Mouse (Mus musculus): ENCODE data around the gene Dnah11. TPM values are rescaled to one million over a fixed set of nuclear protein-coding genes. Genes with fewer than 3 reads are reported as not detected.

The Dnah11 gene
- polyA plus RNA-seq, 1 experiment: not detected

- Histone ChIP-seq H3K4me1 (ENCODE audit: control insufficient read depth, insufficient read depth, low read length) (no peaks in the 10 kb centered on the region), H3K27ac (ENCODE audit: insufficient read depth, low read depth, low read length) (no peak overlapping the region), H3K4me3 (ENCODE audit: insufficient read depth, low read length) (no peak overlapping the region)
- TF ChIP-seq CTCF (IDR thresholded peaks at IDR 0.05; ENCODE audit: low read depth, low read length) (no peak), POLR2A (IDR thresholded peaks at IDR 0.05; ENCODE audit: borderline replicate concordance, low read depth, low read length) (no peak)
Measured at GRCm38 (mm10) chr12:117884627-117885026, 314.2 kb downstream of the Dnah11 start.

GRCm38 (mm10) chr12:117878341-117878740 lies 320.5 kb downstream of the Dnah11 start:
- H3K4me1 ChIP-seq (ENCODE audit: control insufficient read depth, insufficient read depth, low read length): no peaks in the 10 kb centered on the region
- no peak overlapping the region for H3K4me3 ChIP-seq (ENCODE audit: insufficient read depth, low read length)
- TF ChIP-seq CTCF (IDR thresholded peaks at IDR 0.05; ENCODE audit: low read depth, low read length) (no peak), POLR2A (IDR thresholded peaks at IDR 0.05; ENCODE audit: borderline replicate concordance, low read depth, low read length) (no peak)
- no peak overlapping the region for H3K27ac ChIP-seq (ENCODE audit: insufficient read depth, low read depth, low read length)

- peaks cover 17% of the 10 kb centered on the region for H3K4me1 ChIP-seq (ENCODE audit: control insufficient read depth, insufficient read depth, low read length)
- no peak overlapping the region for H3K27ac ChIP-seq (ENCODE audit: insufficient read depth, low read depth, low read length)
- TF ChIP-seq CTCF (IDR thresholded peaks at IDR 0.05; ENCODE audit: low read depth, low read length) (no peak), POLR2A (IDR thresholded peaks at IDR 0.05; ENCODE audit: borderline replicate concordance, low read depth, low read length) (no peak)
- H3K4me3 ChIP-seq (ENCODE audit: insufficient read depth, low read length): no peak overlapping the region
Measured at GRCm38 (mm10) chr12:117872265-117872664, 326.6 kb downstream of the Dnah11 start.

- peak overlapping the region; percentile 79 for H3K27ac ChIP-seq (ENCODE audit: insufficient read depth, low read depth, low read length)
- H3K4me3 ChIP-seq (ENCODE audit: insufficient read depth, low read length): no peak overlapping the region
- peaks cover 31% of the 10 kb centered on the region for H3K4me1 ChIP-seq (ENCODE audit: control insufficient read depth, insufficient read depth, low read length)
- TF ChIP-seq CTCF (IDR thresholded peaks at IDR 0.05; ENCODE audit: low read depth, low read length): no peak
- TF ChIP-seq POLR2A (IDR thresholded peaks at IDR 0.05; ENCODE audit: borderline replicate concordance, low read depth, low read length): no peak
Measured at GRCm38 (mm10) chr12:117867708-117868564, 330.9 kb downstream of the Dnah11 start.

GRCm38 (mm10) chr12:117862655-117863054 lies 336.2 kb downstream of the Dnah11 start:
- H3K27ac ChIP-seq (ENCODE audit: insufficient read depth, low read depth, low read length): no peak overlapping the region
- no peak for TF ChIP-seq CTCF (IDR thresholded peaks at IDR 0.05; ENCODE audit: low read depth, low read length)
- TF ChIP-seq POLR2A (IDR thresholded peaks at IDR 0.05; ENCODE audit: borderline replicate concordance, low read depth, low read length): no peak
- peaks cover 27% of the 10 kb centered on the region for H3K4me1 ChIP-seq (ENCODE audit: control insufficient read depth, insufficient read depth, low read length)
- no peak overlapping the region for H3K4me3 ChIP-seq (ENCODE audit: insufficient read depth, low read length)

- Histone ChIP-seq H3K27ac (ENCODE audit: insufficient read depth, low read depth, low read length) (peak overlapping the region; percentile 38), H3K4me1 (ENCODE audit: control insufficient read depth, insufficient read depth, low read length) (peaks cover 13% of the 10 kb centered on the region), H3K4me3 (ENCODE audit: insufficient read depth, low read length) (no peak overlapping the region)
- TF ChIP-seq CTCF (IDR thresholded peaks at IDR 0.05; ENCODE audit: low read depth, low read length) (no peak), POLR2A (IDR thresholded peaks at IDR 0.05; ENCODE audit: borderline replicate concordance, low read depth, low read length) (no peak)
Measured at GRCm38 (mm10) chr12:117861249-117861648, 337.6 kb downstream of the Dnah11 start.

- Histone ChIP-seq H3K4me3 (ENCODE audit: insufficient read depth, low read length) (no peak overlapping the region), H3K4me1 (ENCODE audit: control insufficient read depth, insufficient read depth, low read length) (peaks cover 9% of the 10 kb centered on the region), H3K27ac (ENCODE audit: insufficient read depth, low read depth, low read length) (peak overlapping the region; percentile 50)
- TF ChIP-seq POLR2A (IDR thresholded peaks at IDR 0.05; ENCODE audit: borderline replicate concordance, low read depth, low read length) (no peak), CTCF (IDR thresholded peaks at IDR 0.05; ENCODE audit: low read depth, low read length) (no peak)
Measured at GRCm38 (mm10) chr12:117860840-117861239, 338.0 kb downstream of the Dnah11 start.

- TF ChIP-seq CTCF (IDR thresholded peaks at IDR 0.05; ENCODE audit: low read depth, low read length): no peak
- TF ChIP-seq POLR2A (IDR thresholded peaks at IDR 0.05; ENCODE audit: borderline replicate concordance, low read depth, low read length): no peak
- no peak overlapping the region for H3K4me3 ChIP-seq (ENCODE audit: insufficient read depth, low read length)
- peaks cover 12% of the 10 kb centered on the region for H3K4me1 ChIP-seq (ENCODE audit: control insufficient read depth, insufficient read depth, low read length)
- no peak overlapping the region for H3K27ac ChIP-seq (ENCODE audit: insufficient read depth, low read depth, low read length)
Measured at GRCm38 (mm10) chr12:117857884-117858283, 341.0 kb downstream of the Dnah11 start.

GRCm38 (mm10) chr12:117857023-117857422 lies 341.8 kb downstream of the Dnah11 start:
- H3K27ac ChIP-seq (ENCODE audit: insufficient read depth, low read depth, low read length): no peak overlapping the region

GRCm38 (mm10) chr12:117853316-117853715 lies 345.5 kb downstream of the Dnah11 start:
- Histone ChIP-seq H3K27ac (ENCODE audit: insufficient read depth, low read depth, low read length) (no peak overlapping the region), H3K4me3 (ENCODE audit: insufficient read depth, low read length) (no peak overlapping the region), H3K4me1 (ENCODE audit: control insufficient read depth, insufficient read depth, low read length) (peaks cover 3% of the 10 kb centered on the region; the same call in 1 of the 2 replicates)
- TF ChIP-seq POLR2A (IDR thresholded peaks at IDR 0.05; ENCODE audit: borderline replicate concordance, low read depth, low read length) (no peak), CTCF (IDR thresholded peaks at IDR 0.05; ENCODE audit: low read depth, low read length) (peak; percentile 92)

More at GRCm38 (mm10) chr12:117857023-117857422, 341.8 kb downstream of the Dnah11 start:
- TF ChIP-seq POLR2A (IDR thresholded peaks at IDR 0.05; ENCODE audit: borderline replicate concordance, low read depth, low read length): no peak
- no peak for TF ChIP-seq CTCF (IDR thresholded peaks at IDR 0.05; ENCODE audit: low read depth, low read length)
- H3K4me3 ChIP-seq (ENCODE audit: insufficient read depth, low read length): no peak overlapping the region
- peaks cover 12% of the 10 kb centered on the region for H3K4me1 ChIP-seq (ENCODE audit: control insufficient read depth, insufficient read depth, low read length)

Data from bone marrow macrophage, adult 2 months (primary cell).